Mouse (Mus musculus) heart, postnatal 0 days (tissue): ENCODE measurements around the gene Ube2d2b. TPM values are rescaled to one million over a fixed set of nuclear protein-coding genes. Genes with fewer than 3 reads are reported as not detected.

ENCODE experiments used
- ATAC-seq: fragments of 200-750 bp; cut with Nextera tagmentation; 2 replicates; pipeline ENCODE4 v1.8.0; 2017; ENCODE audit warnings: low read depth, moderate number of reproducible peaks, moderate library complexity; ENCODE audit not compliant: insufficient read depth
- DNase-seq: peaks from one replicate; pipeline ENCODE4 v3.0.0-alpha.2; 2016; ENCODE audit warnings: low spot score
- H3K27ac ChIP-seq: fragments of 300-500 bp; sonication (generic); 2 replicates; pipeline ENCODE4 v1.5.1; 2014; ENCODE audit warnings: low read depth, mild to moderate bottlenecking
- H3K27me3 ChIP-seq: fragments of 300-500 bp; sonication (generic); 2 replicates; pipeline ENCODE4 v1.6.1; 2014; ENCODE audit warnings: low read length, mixed read lengths; ENCODE audit not compliant: control insufficient read depth, insufficient read depth
- H3K36me3 ChIP-seq: fragments of 300-500 bp; sonication (generic); replicated peaks from 2 replicates; pipeline ENCODE4 v1.6.1; 2014; ENCODE audit warnings: low read length, mixed read lengths; ENCODE audit not compliant: control insufficient read depth, insufficient read depth
- H3K4me1 ChIP-seq: fragments of 300-500 bp; sonication (generic); 2 replicates; pipeline ENCODE4 v1.6.1; 2014; ENCODE audit warnings: antibody characterized with exemption; ENCODE audit not compliant: control insufficient read depth, insufficient read depth
- H3K4me2 ChIP-seq: fragments of 300-500 bp; sonication (generic); 2 replicates; pipeline ENCODE4 v1.6.1; 2014; ENCODE audit warnings: low read depth, mild to moderate bottlenecking, low read length, moderate library complexity
- H3K4me3 ChIP-seq: fragments of 300-500 bp; sonication (generic); 2 replicates; pipeline ENCODE4 v1.5.1; 2014; ENCODE audit warnings: low read depth, low read length
- H3K9ac ChIP-seq: fragments of 300-500 bp; sonication (generic); replicated peaks from 2 replicates; pipeline ENCODE4 v1.6.1; 2014; ENCODE audit warnings: low read depth, low read length, mixed read lengths
- H3K9me3 ChIP-seq: fragments of 300-500 bp; sonication (generic); replicated peaks from 2 replicates; pipeline ENCODE4 v1.6.1; 2016; ENCODE audit warnings: low read length; ENCODE audit not compliant: control insufficient read depth
- CTCF ChIP-seq: IDR thresholded peaks from 2 replicates; pipeline ENCODE4 v1.5.1; 2016; ENCODE audit warnings: antibody characterized with exemption, control low read depth, low read depth
- EP300 ChIP-seq: IDR thresholded peaks from 2 replicates; pipeline ENCODE4 v1.6.1; 2016; ENCODE audit warnings: antibody characterized with exemption, low read depth
- WGBS: fragments of 180-500 bp; shearing (Covaris S2); extraction: QIAGEN DNeasy Blood & Tissue Kit; methylation state at CpG from one replicate; pipeline ENCODE4 v1.1.7; 2014; 5-methylcytosine and 5-hydroxymethylcytosine counted together
- polyA plus RNA-seq: library from polyadenylated mRNA; unstranded; fragments of >200 nt; fragmentation: Nextera tagmentation; extraction: Ambion mirVana; gene quantifications from 2 replicates; pipeline ENCODE4 v1.2.1, GENCODE M21; 2015
- total RNA-seq: library from RNA; depleted of rRNA; stranded (reverse); fragments of >200 nt; gene quantifications from 2 replicates; pipeline ENCODE4 v1.2.3, GENCODE M21; 2014; ENCODE audit warnings: low replicate concordance

Ube2d2b gene
- total and polyA plus RNA-seq, 2 experiments from 2014 or later: not detected

DNA sequence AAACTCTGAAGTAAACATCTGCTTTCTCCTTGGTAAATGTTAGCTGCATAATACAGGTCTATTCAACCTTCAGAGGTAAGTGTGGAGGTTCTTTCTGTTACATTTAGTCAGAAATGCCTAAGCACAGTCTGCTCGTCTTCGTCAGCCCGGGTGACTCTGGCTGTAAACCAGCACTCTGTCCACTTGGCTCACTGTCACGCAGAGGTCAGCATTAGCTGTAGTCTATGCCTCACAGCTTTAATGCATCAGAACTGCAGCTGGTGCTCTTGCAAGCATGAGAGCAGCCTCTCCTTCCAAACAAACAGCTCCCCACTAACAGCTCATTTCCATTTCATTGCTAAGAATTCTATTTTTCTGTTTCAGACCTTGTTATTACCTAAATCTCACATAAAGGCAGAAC, 22.4 kb upstream of the Ube2d2b start:
- no peak overlapping the region for H3K4me3 ChIP-seq
- DNase-seq (peak; percentile 39), ATAC-seq (no peak)
- H3K4me2 ChIP-seq: no peak overlapping the region
- H3K9me3 ChIP-seq: no peaks in the 10 kb centered on the region
- peaks cover 30% of the 10 kb centered on the region for H3K36me3 ChIP-seq
- H3K27me3 ChIP-seq: no peaks in the 10 kb centered on the region
- no peak for TF ChIP-seq EP300
- 37% methylated on average over 4 of the region's 4 CpGs for WGBS
- H3K9ac ChIP-seq: no peak overlapping the region
- peak overlapping the region; percentile 7; the same call in 1 of the 2 replicates for H3K27ac ChIP-seq
- H3K4me1 ChIP-seq: no peaks in the 10 kb centered on the region

DNA sequence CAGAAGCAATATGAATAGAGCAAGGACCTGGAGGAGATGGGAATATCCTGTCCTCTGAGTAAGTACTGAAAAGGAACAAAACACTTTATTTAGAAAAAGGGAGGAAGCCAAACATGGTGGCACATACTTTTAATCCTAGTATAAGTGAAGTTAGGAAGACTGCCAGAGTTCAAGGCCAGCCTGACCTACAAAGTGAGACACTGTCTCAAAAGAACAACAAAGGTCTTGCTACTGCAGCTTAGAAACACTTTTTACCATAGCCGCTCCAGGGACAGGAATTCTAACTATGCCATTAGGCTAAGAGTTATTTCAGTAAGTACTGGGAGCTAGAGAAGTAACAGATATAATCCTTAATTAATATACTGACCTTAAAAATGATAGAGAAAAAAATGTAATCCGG, 15.2 kb upstream of the Ube2d2b start:
- Histone ChIP-seq H3K4me3 (no peak overlapping the region), H3K4me1 (peaks cover 3% of the 10 kb centered on the region; the same call in 1 of the 2 replicates), H3K9me3 (no peaks in the 10 kb centered on the region), H3K4me2 (no peak overlapping the region), H3K27ac (peak overlapping the region; percentile 72), H3K36me3 (peaks cover 56% of the 10 kb centered on the region), H3K9ac (no peak overlapping the region), H3K27me3 (no peaks in the 10 kb centered on the region)
- DNase-seq (peak; percentile 34), ATAC-seq (peak; percentile 33; the same call in 1 of the 2 replicates)
- TF ChIP-seq CTCF (no peak), EP300 (no peak)
- WGBS: 35% methylated on average over 2 of the region's 2 CpGs

DNA sequence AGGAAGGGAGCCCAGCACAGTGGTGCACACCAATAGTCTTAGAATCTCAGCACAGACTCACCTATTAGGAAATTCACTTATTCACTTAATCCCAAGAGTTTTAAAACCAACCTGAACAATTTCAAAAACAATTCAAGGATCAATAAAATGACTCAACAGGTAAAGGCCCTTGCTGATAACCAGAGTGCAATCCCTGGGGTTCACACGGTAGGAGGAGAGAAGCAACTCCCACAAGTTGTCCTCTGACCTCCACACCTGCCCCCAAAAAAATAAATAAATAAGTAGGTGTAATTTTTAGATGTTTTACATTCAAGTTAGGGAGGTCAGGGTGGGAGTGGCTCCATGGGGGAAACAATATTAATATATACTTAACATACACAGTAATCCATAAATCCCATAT, 7.4 kb upstream of the Ube2d2b start:
- Histone ChIP-seq H3K4me2 (no peak overlapping the region), H3K9ac (no peak overlapping the region), H3K27ac (no peak overlapping the region), H3K36me3 (peaks cover 16% of the 10 kb centered on the region), H3K4me1 (peaks cover 3% of the 10 kb centered on the region; the same call in 1 of the 2 replicates), H3K27me3 (no peaks in the 10 kb centered on the region), H3K9me3 (no peaks in the 10 kb centered on the region), H3K4me3 (no peak overlapping the region)
- ATAC-seq (no peak), DNase-seq (no peak)
- 96% methylated on average over 1 of the region's 1 CpGs for WGBS
- TF ChIP-seq CTCF (no peak), EP300 (no peak)

DNA sequence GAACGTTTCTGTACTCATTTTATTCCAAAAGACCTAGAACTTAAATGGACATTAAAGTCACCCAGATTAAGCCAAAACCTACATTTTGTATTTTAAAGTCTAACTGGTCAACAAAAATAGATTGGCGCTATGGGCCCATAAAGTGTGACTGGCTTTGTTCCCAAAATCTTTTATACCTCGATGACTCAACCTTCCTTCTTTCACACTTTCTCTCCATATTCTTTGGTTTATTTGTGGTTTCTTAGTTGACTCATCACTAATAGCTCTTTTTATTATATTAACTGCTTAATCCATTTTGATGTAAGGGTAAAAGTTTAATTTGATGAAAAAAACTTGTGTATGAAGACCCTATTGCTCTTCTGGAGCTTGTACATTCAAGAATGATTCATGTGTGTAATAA, 1.5 kb downstream of the Ube2d2b start:
- Histone ChIP-seq H3K27me3 (no peaks in the 10 kb centered on the region), H3K4me1 (0 out of 2 replicates have a peak, but pooled peaks cover 15% of the 10 kb centered on the region), H3K9me3 (peaks cover 5% of the 10 kb centered on the region; the same call in 1 of the 2 replicates), H3K9ac (no peak overlapping the region), H3K27ac (no peak overlapping the region), H3K4me2 (no peak overlapping the region), H3K4me3 (no peak overlapping the region), H3K36me3 (peaks cover 8% of the 10 kb centered on the region)
- TF ChIP-seq EP300 (no peak), CTCF (no peak)
- DNase-seq (no peak), ATAC-seq (no peak)
- WGBS: 85% methylated on average over 3 of the region's 3 CpGs

DNA sequence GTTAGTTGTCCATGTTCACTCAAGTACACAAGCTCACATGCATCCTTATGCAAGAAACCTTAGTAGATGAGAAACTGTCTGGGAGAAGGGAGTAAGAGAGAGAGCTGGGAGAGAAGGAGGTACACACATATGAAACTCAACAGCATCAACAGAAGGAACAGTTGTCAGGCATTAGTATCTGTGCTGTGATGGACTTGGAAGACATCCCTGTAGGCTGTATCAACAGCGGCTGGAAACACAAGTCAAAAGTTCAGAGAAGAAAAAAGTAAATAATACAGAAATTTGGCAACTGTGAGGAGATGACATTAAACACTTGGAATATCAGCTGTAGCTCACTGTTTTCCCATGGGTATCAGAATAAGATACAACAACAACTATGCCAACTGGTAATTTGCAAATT, 4.4 kb downstream of the Ube2d2b start:
- no peak for DNase-seq
- H3K9ac ChIP-seq: no peak overlapping the region
- peaks cover 5% of the 10 kb centered on the region; the same call in 1 of the 2 replicates for H3K9me3 ChIP-seq
- no peak overlapping the region for H3K4me3 ChIP-seq
- 38% methylated on average over 1 of the region's 1 CpGs for WGBS
- peaks cover 22% of the 10 kb centered on the region for H3K4me1 ChIP-seq
- no peaks in the 10 kb centered on the region for H3K27me3 ChIP-seq
- TF ChIP-seq EP300: no peak
- TF ChIP-seq CTCF: no peak
- H3K4me2 ChIP-seq: no peak overlapping the region
- H3K36me3 ChIP-seq: peaks cover 8% of the 10 kb centered on the region
- no peak for ATAC-seq
- no peak overlapping the region for H3K27ac ChIP-seq

DNA sequence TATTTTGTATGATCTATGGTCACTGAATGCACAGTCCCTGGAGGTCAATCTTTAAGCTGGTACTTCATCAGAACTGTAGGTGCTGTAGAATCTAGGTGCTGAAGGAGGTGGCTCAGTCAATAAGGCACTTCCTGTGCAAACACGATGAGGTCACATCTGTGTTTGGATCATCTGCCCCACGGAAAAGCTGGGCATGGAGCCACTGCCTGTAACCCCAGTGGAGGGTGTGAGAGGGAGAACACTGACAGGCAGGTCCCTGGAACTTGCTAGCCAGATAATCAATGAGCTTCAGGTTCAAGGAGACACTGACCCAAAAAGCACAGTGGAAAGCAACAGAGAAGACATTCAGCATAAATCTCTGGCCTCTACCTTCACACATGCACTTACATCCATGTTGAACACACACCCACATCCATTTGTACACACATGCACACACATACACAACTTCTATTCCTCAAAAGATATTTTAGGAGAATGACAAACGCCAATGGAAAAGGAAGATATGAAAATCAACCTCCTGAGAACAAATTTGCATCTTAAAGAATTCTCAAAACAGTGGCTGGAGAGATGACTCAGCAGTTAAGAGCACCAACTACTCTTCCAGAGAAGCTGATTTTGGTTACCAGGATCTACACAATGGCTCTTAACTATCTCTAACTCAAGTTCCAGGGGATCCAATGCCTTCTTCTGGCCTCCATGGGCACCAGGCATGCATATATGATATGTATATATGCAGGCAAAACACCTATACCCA, 9.2 kb downstream of the Ube2d2b start:
- Histone ChIP-seq H3K36me3 (0 out of 2 replicates have a peak, but pooled peaks cover 13% of the 10 kb centered on the region), H3K27ac (peak overlapping the region; percentile 43), H3K4me2 (no peak overlapping the region), H3K9ac (no peak overlapping the region), H3K9me3 (no peaks in the 10 kb centered on the region), H3K4me3 (no peak overlapping the region), H3K27me3 (no peaks in the 10 kb centered on the region), H3K4me1 (peaks cover 9% of the 10 kb centered on the region)
- TF ChIP-seq CTCF: no peak
- no peak for TF ChIP-seq EP300
- ATAC-seq (peak; percentile 75; the same call in 1 of the 2 replicates), DNase-seq (peak; percentile 19)
- WGBS: 9% methylated on average over 3 of the region's 3 CpGs
